Mouse (Mus musculus) forebrain, embryonic 10.5 days (tissue): ENCODE measurements around the gene Ankrd10. TPM values are rescaled to one million over a fixed set of nuclear protein-coding genes. Genes with fewer than 3 reads are reported as not detected.

Source experiments
- DNase-seq: peaks from one replicate; pipeline ENCODE4 v3.0.0-alpha.2; 2017; ENCODE audit warnings: low spot score; ENCODE audit errors: extremely low spot score
- H3K27ac ChIP-seq: fragments of 300-500 bp; sonication (generic); 2 replicates; pipeline ENCODE4 v1.5.1; 2016; ENCODE audit warnings: mild to moderate bottlenecking
- H3K27me3 ChIP-seq: fragments of 300-500 bp; sonication (generic); 2 replicates; pipeline ENCODE4 v1.6.1; 2016; ENCODE audit warnings: mild to moderate bottlenecking; ENCODE audit not compliant: poor library complexity, severe bottlenecking
- H3K36me3 ChIP-seq: fragments of 300-500 bp; sonication (generic); replicated peaks from 2 replicates; pipeline ENCODE4 v1.6.1; 2016; ENCODE audit warnings: mild to moderate bottlenecking, moderate library complexity
- H3K4me1 ChIP-seq: fragments of 300-500 bp; sonication (generic); 2 replicates; pipeline ENCODE4 v1.6.1; 2016
- H3K4me3 ChIP-seq: fragments of 300-500 bp; sonication (generic); 2 replicates; pipeline ENCODE4 v1.5.1; 2016; ENCODE audit warnings: mild to moderate bottlenecking, moderate library complexity
- H3K9me3 ChIP-seq: fragments of 300-500 bp; sonication (generic); 2 replicates; pipeline ENCODE4 v1.6.1; 2016; ENCODE audit warnings: mild to moderate bottlenecking, moderate library complexity
- WGBS: fragments of 180-500 bp; shearing (Covaris S2); methylation state at CpG from one replicate; pipeline ENCODE4 v1.1.7; 2016; 5-methylcytosine and 5-hydroxymethylcytosine counted together
- polyA plus RNA-seq: library from polyadenylated mRNA; unstranded; fragments of >200 nt; fragmentation: Nextera tagmentation; extraction: Ambion mirVana; gene quantifications from 2 replicates; pipeline ENCODE4 v1.2.1, GENCODE M21; 2016

The Ankrd10 gene
- polyA plus RNA-seq, 1 experiment from 2014 or later, result 129 TPM

GRCm38 (mm10) chr8:11633414-11633813 lies 2.1 kb downstream of the Ankrd10 start:
- 81% methylated on average over 7 of the region's 7 CpGs for WGBS
- Histone ChIP-seq H3K4me3 (peak overlapping the region; percentile 79), H3K4me1 (peaks cover 48% of the 10 kb centered on the region), H3K9me3 (no peaks in the 10 kb centered on the region), H3K27ac (no peak overlapping the region), H3K36me3 (peaks cover 60% of the 10 kb centered on the region), H3K27me3 (no peaks in the 10 kb centered on the region)
- no peak for DNase-seq

GRCm38 (mm10) chr8:11632406-11632805 lies 3.2 kb downstream of the Ankrd10 start:
- Histone ChIP-seq H3K36me3 (peaks cover 66% of the 10 kb centered on the region), H3K27me3 (no peaks in the 10 kb centered on the region), H3K4me1 (peaks cover 48% of the 10 kb centered on the region), H3K4me3 (peak overlapping the region; percentile 79; the same call in 1 of the 2 replicates), H3K27ac (no peak overlapping the region), H3K9me3 (no peaks in the 10 kb centered on the region)
- WGBS, result 76% methylated on average over 2 of the region's 2 CpGs
- no peak for DNase-seq

- Histone ChIP-seq H3K4me3 (no peak overlapping the region), H3K36me3 (peaks cover 96% of the 10 kb centered on the region), H3K27ac (no peak overlapping the region), H3K27me3 (no peaks in the 10 kb centered on the region), H3K4me1 (peaks cover 30% of the 10 kb centered on the region), H3K9me3 (no peaks in the 10 kb centered on the region)
- 92% methylated on average over 5 of the region's 5 CpGs for WGBS
- no peak for DNase-seq
These were observed 6.4 kb downstream of the Ankrd10 start for GRCm38 (mm10) chr8:11629206-11629605.

- peaks cover 24% of the 10 kb centered on the region for H3K4me1 ChIP-seq
- H3K4me3 ChIP-seq, result no peak overlapping the region
- no peak for DNase-seq
- WGBS, result 81% methylated on average over 7 of the region's 7 CpGs
- no peak overlapping the region for H3K27ac ChIP-seq
- no peaks in the 10 kb centered on the region for H3K9me3 ChIP-seq
- no peaks in the 10 kb centered on the region for H3K27me3 ChIP-seq
- H3K36me3 ChIP-seq, result peaks cover 100% of the 10 kb centered on the region
These were observed 6.9 kb downstream of the Ankrd10 start for GRCm38 (mm10) chr8:11628506-11629132.

GRCm38 (mm10) chr8:11627717-11628116 lies 7.8 kb downstream of the Ankrd10 start:
- peaks cover 15% of the 10 kb centered on the region for H3K4me1 ChIP-seq
- H3K36me3 ChIP-seq, result peaks cover 100% of the 10 kb centered on the region
- no peak overlapping the region for H3K27ac ChIP-seq
- WGBS, result 90% methylated on average over 9 of the region's 9 CpGs
- no peak overlapping the region for H3K4me3 ChIP-seq
- H3K27me3 ChIP-seq, result no peaks in the 10 kb centered on the region
- H3K9me3 ChIP-seq, result no peaks in the 10 kb centered on the region
- DNase-seq, result no peak

GRCm38 (mm10) chr8:11625084-11625483 lies 10.5 kb downstream of the Ankrd10 start:
- Histone ChIP-seq H3K27ac (no peak overlapping the region), H3K9me3 (no peaks in the 10 kb centered on the region), H3K4me1 (peaks cover 4% of the 10 kb centered on the region; the same call in 1 of the 2 replicates), H3K36me3 (peaks cover 100% of the 10 kb centered on the region), H3K4me3 (no peak overlapping the region), H3K27me3 (no peaks in the 10 kb centered on the region)
- 94% methylated on average over 4 of the region's 4 CpGs for WGBS
- no peak for DNase-seq

GRCm38 (mm10) chr8:11619091-11619490 lies 16.5 kb downstream of the Ankrd10 start:
- no peaks in the 10 kb centered on the region for H3K9me3 ChIP-seq
- H3K36me3 ChIP-seq, result peaks cover 100% of the 10 kb centered on the region
- WGBS, result 97% methylated on average over 3 of the region's 3 CpGs
- H3K4me3 ChIP-seq, result no peak overlapping the region
- H3K4me1 ChIP-seq, result no peaks in the 10 kb centered on the region
- H3K27me3 ChIP-seq, result no peaks in the 10 kb centered on the region
- H3K27ac ChIP-seq, result no peak overlapping the region
- DNase-seq, result no peak

- H3K4me3 ChIP-seq, result no peak overlapping the region
- H3K27me3 ChIP-seq, result no peaks in the 10 kb centered on the region
- H3K4me1 ChIP-seq, result no peaks in the 10 kb centered on the region
- 96% methylated on average over 2 of the region's 2 CpGs for WGBS
- H3K27ac ChIP-seq, result no peak overlapping the region
- DNase-seq, result no peak
- no peaks in the 10 kb centered on the region for H3K9me3 ChIP-seq
- H3K36me3 ChIP-seq, result peaks cover 100% of the 10 kb centered on the region
These were observed 17.5 kb downstream of the Ankrd10 start for GRCm38 (mm10) chr8:11618063-11618462.

- 45% methylated on average over 1 of the region's 1 CpGs for WGBS
- H3K36me3 ChIP-seq, result peaks cover 100% of the 10 kb centered on the region
- H3K27ac ChIP-seq, result no peak overlapping the region
- no peaks in the 10 kb centered on the region for H3K27me3 ChIP-seq
- H3K4me3 ChIP-seq, result no peak overlapping the region
- DNase-seq, result peak; percentile 43
- no peaks in the 10 kb centered on the region for H3K4me1 ChIP-seq
- no peaks in the 10 kb centered on the region for H3K9me3 ChIP-seq
These were observed 19.3 kb downstream of the Ankrd10 start for GRCm38 (mm10) chr8:11616294-11616693.

GRCm38 (mm10) chr8:11614126-11614835 lies 21.3 kb downstream of the Ankrd10 start:
- no peak overlapping the region for H3K4me3 ChIP-seq
- no peak overlapping the region for H3K27ac ChIP-seq
- no peaks in the 10 kb centered on the region for H3K4me1 ChIP-seq
- no peaks in the 10 kb centered on the region for H3K9me3 ChIP-seq
- 92% methylated on average over 6 of the region's 6 CpGs for WGBS
- peaks cover 100% of the 10 kb centered on the region for H3K36me3 ChIP-seq
- DNase-seq, result no peak
- H3K27me3 ChIP-seq, result no peaks in the 10 kb centered on the region

GRCm38 (mm10) chr8:11608848-11609247 lies 26.7 kb downstream of the Ankrd10 start:
- Histone ChIP-seq H3K9me3 (peaks cover 21% of the 10 kb centered on the region), H3K27ac (no peak overlapping the region), H3K27me3 (no peaks in the 10 kb centered on the region), H3K36me3 (peaks cover 90% of the 10 kb centered on the region), H3K4me3 (no peak overlapping the region), H3K4me1 (no peaks in the 10 kb centered on the region)
- no peak for DNase-seq
- 96% methylated on average over 9 of the region's 9 CpGs for WGBS

GRCm38 (mm10) chr8:11602006-11602680 lies 33.4 kb downstream of the Ankrd10 start:
- peak; percentile 62 for DNase-seq

More at GRCm38 (mm10) chr8:11602006-11602680, 33.4 kb downstream of the Ankrd10 start:
- Histone ChIP-seq H3K4me3 (no peak overlapping the region; the same call in 1 of the 2 replicates), H3K27me3 (no peaks in the 10 kb centered on the region), H3K4me1 (no peaks in the 10 kb centered on the region), H3K27ac (no peak overlapping the region), H3K9me3 (peaks cover 14% of the 10 kb centered on the region; the same call in 1 of the 2 replicates), H3K36me3 (peaks cover 23% of the 10 kb centered on the region)
- WGBS, result 45% methylated on average over 14 of the region's 14 CpGs
